ENCODE assay signal across 18 mouse cellular contexts in the genomic region with DNA sequence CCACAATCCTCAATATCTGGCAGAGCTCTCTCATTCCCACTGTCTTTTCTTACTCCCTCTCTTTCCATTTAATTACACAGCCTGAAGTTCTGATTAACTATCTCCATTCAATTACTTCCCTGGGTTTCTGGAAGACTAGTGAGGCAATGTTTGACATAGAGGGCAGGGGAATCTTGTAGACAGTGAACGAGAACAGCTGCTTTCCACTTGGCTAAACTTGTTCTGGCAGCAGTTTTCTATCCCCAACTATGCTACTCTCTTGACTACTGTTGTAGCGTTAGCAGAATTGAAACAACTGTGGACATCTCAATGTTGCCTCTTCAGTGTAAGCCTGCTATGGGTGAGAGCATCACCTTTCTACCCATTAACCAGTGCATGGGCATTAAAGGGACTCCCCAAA.
"Had no signal": no experiment of that assay in that cellular context is flagged by ENCODE, and none has a peak within 500 bp of the region (broad histone marks: within the 10 kb centered on the region; RNA-seq: fewer than 3 reads in every experiment).

No protein-coding gene starts in this region.

- H3K27ac ChIP-seq: hindbrain, postnatal 0 days; left cerebral cortex, adult 2 months; liver, embryonic 13.5 days; macrophage; midbrain, embryonic 12.5 days; midbrain, embryonic 15.5 days; neural tube, embryonic 12.5 days; neural tube, embryonic 15.5 days; stomach, embryonic 15.5 days had no signal

- ATAC-seq: hindbrain, postnatal 0 days; inflammation-experienced regulatory T-cells, adult 6 months; intestine, embryonic 16.5 days; midbrain, embryonic 15.5 days had no signal

- H3K36me3 ChIP-seq: liver, embryonic 13.5 days; midbrain, embryonic 12.5 days; midbrain, embryonic 15.5 days; neural tube, embryonic 12.5 days; neural tube, embryonic 15.5 days; stomach, embryonic 15.5 days had no signal

- DNase-seq: kidney, adult 2 months; kidney, postnatal 36 days; layer of hippocampus, postnatal 36 days; liver, embryonic 13.5 days; retina, postnatal 1 day; right cerebral cortex, postnatal 25 days; spleen, adult 18-20 months; thymus, postnatal 25 days had no signal

- H3K4me1 ChIP-seq: liver, embryonic 13.5 days; stomach, embryonic 15.5 days had no signal

- H3K9me3 ChIP-seq: liver, embryonic 13.5 days; midbrain, embryonic 12.5 days; midbrain, embryonic 15.5 days; neural tube, embryonic 12.5 days; neural tube, embryonic 15.5 days; stomach, embryonic 15.5 days had no signal

- H3K4me3 ChIP-seq: left cerebral cortex, adult 2 months; liver, embryonic 13.5 days; midbrain, embryonic 12.5 days; midbrain, embryonic 15.5 days; neural tube, embryonic 12.5 days; neural tube, embryonic 15.5 days; stomach, embryonic 15.5 days had no signal

- H3K9ac ChIP-seq: liver, embryonic 13.5 days; midbrain, embryonic 12.5 days; midbrain, embryonic 15.5 days; neural tube, embryonic 12.5 days; neural tube, embryonic 15.5 days; stomach, embryonic 15.5 days had no signal

- H3K4me2 ChIP-seq: liver, embryonic 13.5 days; midbrain, embryonic 12.5 days; midbrain, embryonic 15.5 days; neural tube, embryonic 12.5 days; neural tube, embryonic 15.5 days; stomach, embryonic 15.5 days had no signal

- H3K27me3 ChIP-seq: liver, embryonic 13.5 days; midbrain, embryonic 12.5 days; midbrain, embryonic 15.5 days; neural tube, embryonic 12.5 days; neural tube, embryonic 15.5 days; stomach, embryonic 15.5 days had no signal
